ENCODE assay signal across 9 mouse cellular contexts in genomic region chr12:73162408-73163181, GRCm38 (mm10). TPM values are rescaled to one million over a fixed set of nuclear protein-coding genes. Genes with fewer than 3 reads are reported as not detected.
DNase-seq lines count a peak whose midpoint lies in the region; ATAC-seq and TF ChIP-seq lines count a peak whose summit lies in the region.
"Had no signal": no experiment of that assay in that cellular context is flagged by ENCODE, and none has a peak within 500 bp of the region (broad histone marks: within the 10 kb centered on the region; RNA-seq: fewer than 3 reads in every experiment).

No protein-coding gene starts in this region.

- peaks cover 5% of the 10 kb centered on the region for H3K4me1 ChIP-seq in lung, adult 2 months (ENCODE audit: control insufficient read depth, insufficient read depth, low read length)
- no peaks in the 10 kb centered on the region for H3K4me1 ChIP-seq in stomach, postnatal 0 days (replicated peaks; ENCODE audit: control insufficient read depth, insufficient read depth)

- ATAC-seq in granulocyte monocyte progenitor cell, adult 5-6 weeks (replicated peaks; ENCODE audit: poor library complexity, severe bottlenecking): peak; percentile 91
- no peak for ATAC-seq in stomach, postnatal 0 days (ENCODE audit: low FRiP score, low TSS enrichment)
- ATAC-seq: midbrain, embryonic 16.5 days had no signal

- no peak overlapping the region for H3K4me2 ChIP-seq in stomach, postnatal 0 days (replicated peaks; ENCODE audit: low read depth)

- DNase-seq in adrenal gland, adult 2 months: peak; percentile 62
- no peak for DNase-seq in adrenal gland, postnatal 25 days
- DNase-seq in lung, adult 18-20 months: peak; percentile 13 to 61
- no peak for DNase-seq in lung, adult 2 months
- DNase-seq in lung, postnatal 36 days: peak; percentile 41
- no peak for DNase-seq in stomach, postnatal 0 days (ENCODE audit: low spot score)
- no peak for DNase-seq in right cerebral cortex, postnatal 25 days

- no peaks in the 10 kb centered on the region for H3K36me3 ChIP-seq in stomach, postnatal 0 days (ENCODE audit: control insufficient read depth, insufficient read depth, low read length)

- no peaks in the 10 kb centered on the region for H3K27me3 ChIP-seq in stomach, postnatal 0 days (ENCODE audit: control insufficient read depth, insufficient read depth, low read length)

- H3K9me3 ChIP-seq in stomach, postnatal 0 days (ENCODE audit: control insufficient read depth, low read length): no peaks in the 10 kb centered on the region

- TF ChIP-seq EP300 in stomach, postnatal 0 days (optimal IDR thresholded peaks at IDR 0.05): no peak

- 50% methylated on average over 13 of the region's 13 CpGs for WGBS in lung, adult 2 months
- WGBS in stomach, postnatal 0 days: 72% methylated on average over 13 of the region's 13 CpGs

- no peak overlapping the region for H3K27ac ChIP-seq in stomach, postnatal 0 days (replicated peaks)

- TF ChIP-seq POLR2A in lung, adult 2 months (IDR thresholded peaks at IDR 0.05; ENCODE audit: borderline replicate concordance, extremely low read depth, low read depth, low read length): no peak

- no peak overlapping the region for H3K9ac ChIP-seq in stomach, postnatal 0 days (ENCODE audit: low read length)

- TF ChIP-seq CTCF in lung, adult 2 months (IDR thresholded peaks at IDR 0.05; ENCODE audit: insufficient read depth, low read length): no peak
- no peak for TF ChIP-seq CTCF in stomach, postnatal 0 days (IDR thresholded peaks at IDR 0.05; ENCODE audit: low read depth)

- no peak overlapping the region for H3K4me3 ChIP-seq in lung, adult 2 months (replicated peaks; ENCODE audit: extremely low read depth, low read depth, low read length)
- no peak overlapping the region for H3K4me3 ChIP-seq in stomach, postnatal 0 days (ENCODE audit: low read depth, low read length)

RNA-seq across cellular contexts. Expression of gene Mnat1, which starts 39.1 kb away (rescaled TPM):
- 10 to 100 TPM; 15.0 to 23.4 TPM for total RNA-seq in adrenal gland, adult 2 months (2021)
- 1.4 and 1.9 TPM in 2 replicates for polyA plus RNA-seq in adrenal gland, adult 2 months (2012; rRNA removed)
- 15.6 and 28.4 TPM in 2 replicates for total RNA-seq in adrenal gland, postnatal 25 days (2021)
- 3.5 and 6.4 TPM in 2 replicates for polyA plus RNA-seq in lung, adult 2 months (2012; rRNA removed)
- total RNA-seq in granulocyte monocyte progenitor cell, adult 5-6 weeks (2014; fragmentation: Nextera tagmentation): 13.5 and 28.0 TPM in 2 replicates
- 34.0 and 44.5 TPM in 2 replicates for total RNA-seq in granulocyte monocyte progenitor cell, adult 5-6 weeks (2017)
- polyA plus RNA-seq in stomach, postnatal 0 days (2015; fragmentation: Nextera tagmentation; extraction: Ambion mirVana): 17.1 and 20.0 TPM in 2 replicates

RNA-seq across cellular contexts. Expression of gene Six4, which starts 49.3 kb away (rescaled TPM):
- 1 to 10 TPM in 1 of 2 experiments, under 1 TPM in 1; 0.55 to 1.2 TPM for total RNA-seq in adrenal gland, adult 2 months (2021)
- polyA plus RNA-seq in adrenal gland, adult 2 months (2012; rRNA removed): 0.13 and 0.20 TPM in 2 replicates
- 1.2 and 1.3 TPM in 2 replicates for total RNA-seq in adrenal gland, postnatal 25 days (2021)
- polyA plus RNA-seq in lung, adult 2 months (2012; rRNA removed): 2.1 and 2.6 TPM in 2 replicates
- total RNA-seq in granulocyte monocyte progenitor cell, adult 5-6 weeks (2014; fragmentation: Nextera tagmentation): not detected in 2 replicates
- not detected in 2 replicates for total RNA-seq in granulocyte monocyte progenitor cell, adult 5-6 weeks (2017)
- 0.13 and 0.17 TPM in 2 replicates for polyA plus RNA-seq in stomach, postnatal 0 days (2015; fragmentation: Nextera tagmentation; extraction: Ambion mirVana)

Comparison
In these comparisons a context has a peak if more than half of its experiments do, and no peak if none do; other contexts are left out.
1. DNase-seq: peak in adrenal gland, adult 2 months (single experiment), lung, adult 18-20 months (2 of 2) and lung, postnatal 36 days (single experiment); none in adrenal gland, postnatal 25 days (single experiment), lung, adult 2 months (single experiment), stomach, postnatal 0 days (single experiment) and right cerebral cortex, postnatal 25 days (single experiment).